Mouse (Mus musculus): ENCODE data around the gene Rgs13. TPM values are rescaled to one million over a fixed set of nuclear protein-coding genes. Genes with fewer than 3 reads are reported as not detected.

Rgs13 gene
- polyA plus RNA-seq, 1 experiment = not detected

DNA sequence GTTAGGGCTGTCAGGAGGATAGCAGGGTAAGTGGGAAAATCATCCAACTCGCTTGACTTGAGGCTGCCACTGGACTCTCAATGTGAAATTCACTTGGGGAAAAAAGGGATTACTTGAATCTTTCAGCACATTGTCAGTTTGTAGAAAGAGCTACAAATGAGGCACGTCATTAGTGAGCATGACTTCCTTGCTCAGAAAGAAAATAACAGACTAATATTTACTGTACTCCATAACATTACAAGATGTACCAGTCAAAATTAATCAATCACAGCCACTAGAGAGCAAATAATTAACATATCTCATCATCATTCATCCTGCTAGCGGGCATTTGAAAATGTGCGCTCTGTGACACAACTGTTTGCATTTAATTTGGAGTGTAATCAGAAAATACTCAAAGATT, 57.1 kb downstream of the Rgs13 start:
- no peaks in the 10 kb centered on the region for H3K4me1 ChIP-seq (ENCODE audit: control insufficient read depth)
- H3K9me3 ChIP-seq (ENCODE audit: control insufficient read depth, low read length) = no peaks in the 10 kb centered on the region
- no peak overlapping the region for H3K4me3 ChIP-seq (replicated peaks)
- H3K27me3 ChIP-seq (ENCODE audit: control insufficient read depth) = no peaks in the 10 kb centered on the region
- H3K36me3 ChIP-seq (ENCODE audit: control insufficient read depth) = no peaks in the 10 kb centered on the region
- no peak for TF ChIP-seq GATA1 (IDR thresholded peaks at IDR 0.05; ENCODE audit: low read length)
- TF ChIP-seq TAL1 (IDR thresholded peaks at IDR 0.05; ENCODE audit: low read length) = no peak

DNA sequence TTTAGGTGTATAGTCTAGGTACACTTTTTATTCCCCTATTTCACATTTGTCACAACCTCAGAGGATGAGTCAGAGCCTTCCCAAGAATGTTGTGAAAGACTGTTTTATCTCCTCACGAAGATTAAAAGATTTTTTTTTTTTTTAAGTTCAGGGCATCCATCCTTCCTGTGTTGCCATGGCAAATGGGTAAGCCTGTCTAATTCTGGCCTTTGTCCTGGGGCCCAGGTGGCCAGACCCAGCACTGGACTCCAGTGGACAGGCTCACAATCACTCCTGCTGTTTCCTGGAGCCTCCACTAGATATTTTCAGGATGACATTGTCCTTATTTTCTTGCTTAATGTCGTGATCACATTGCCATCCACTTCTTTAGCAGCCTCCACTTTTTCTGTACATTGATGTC, 57.7 kb downstream of the Rgs13 start:
- Histone ChIP-seq H3K9me3 (ENCODE audit: control insufficient read depth, low read length) (no peaks in the 10 kb centered on the region), H3K4me3 (replicated peaks) (no peak overlapping the region), H3K27me3 (ENCODE audit: control insufficient read depth) (no peaks in the 10 kb centered on the region), H3K36me3 (ENCODE audit: control insufficient read depth) (no peaks in the 10 kb centered on the region), H3K4me1 (ENCODE audit: control insufficient read depth) (no peaks in the 10 kb centered on the region)
- TF ChIP-seq GATA1 (IDR thresholded peaks at IDR 0.05; ENCODE audit: low read length) (no peak), TAL1 (IDR thresholded peaks at IDR 0.05; ENCODE audit: low read length) (no peak)

DNA sequence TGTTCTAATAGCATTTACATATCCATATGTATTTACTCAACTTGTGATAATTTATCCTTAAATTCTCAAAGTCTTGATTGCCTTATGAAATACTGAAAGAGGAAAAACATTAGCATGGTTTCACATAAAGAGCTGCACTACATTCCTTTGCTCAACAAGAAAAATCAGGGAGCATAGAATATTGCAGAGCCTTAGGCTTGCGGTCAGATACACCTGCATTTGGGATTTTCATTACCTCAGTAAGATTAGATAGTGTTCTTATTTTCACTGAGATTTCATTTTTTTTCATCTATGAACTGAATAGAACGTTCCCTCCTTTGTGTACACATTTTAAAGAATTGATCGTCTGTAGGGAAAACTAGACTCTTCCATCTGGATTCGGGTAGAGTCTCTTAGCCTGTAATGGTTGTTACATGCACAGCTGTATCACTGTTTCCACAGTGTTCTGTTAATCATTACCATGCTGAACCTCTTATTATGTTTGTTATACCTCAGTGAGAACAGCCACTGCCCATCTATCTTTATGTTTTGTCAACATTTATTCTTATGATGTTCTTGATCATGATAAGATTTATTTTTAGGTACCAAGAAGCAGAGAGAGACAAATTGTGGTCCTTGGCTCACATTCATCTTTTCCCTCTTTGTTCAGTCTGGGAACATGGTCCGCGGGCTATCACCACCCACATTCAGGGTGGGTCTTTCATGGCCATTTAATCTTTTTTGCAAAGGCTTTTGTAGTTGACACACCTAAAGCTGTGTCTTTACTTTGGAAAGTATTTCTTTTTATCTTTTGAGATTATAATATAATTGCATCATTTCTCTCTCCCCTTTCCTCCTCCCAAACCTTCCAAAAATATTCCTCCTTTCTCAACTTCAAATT, 61.1 kb downstream of the Rgs13 start:
- TF ChIP-seq GATA1 (IDR thresholded peaks at IDR 0.05; ENCODE audit: low read length) (no peak), TAL1 (IDR thresholded peaks at IDR 0.05; ENCODE audit: low read length) (no peak)
- Histone ChIP-seq H3K27me3 (ENCODE audit: control insufficient read depth) (no peaks in the 10 kb centered on the region), H3K9me3 (ENCODE audit: control insufficient read depth, low read length) (no peaks in the 10 kb centered on the region), H3K4me1 (ENCODE audit: control insufficient read depth) (no peaks in the 10 kb centered on the region), H3K4me3 (replicated peaks) (no peak overlapping the region), H3K36me3 (ENCODE audit: control insufficient read depth) (no peaks in the 10 kb centered on the region)

DNA sequence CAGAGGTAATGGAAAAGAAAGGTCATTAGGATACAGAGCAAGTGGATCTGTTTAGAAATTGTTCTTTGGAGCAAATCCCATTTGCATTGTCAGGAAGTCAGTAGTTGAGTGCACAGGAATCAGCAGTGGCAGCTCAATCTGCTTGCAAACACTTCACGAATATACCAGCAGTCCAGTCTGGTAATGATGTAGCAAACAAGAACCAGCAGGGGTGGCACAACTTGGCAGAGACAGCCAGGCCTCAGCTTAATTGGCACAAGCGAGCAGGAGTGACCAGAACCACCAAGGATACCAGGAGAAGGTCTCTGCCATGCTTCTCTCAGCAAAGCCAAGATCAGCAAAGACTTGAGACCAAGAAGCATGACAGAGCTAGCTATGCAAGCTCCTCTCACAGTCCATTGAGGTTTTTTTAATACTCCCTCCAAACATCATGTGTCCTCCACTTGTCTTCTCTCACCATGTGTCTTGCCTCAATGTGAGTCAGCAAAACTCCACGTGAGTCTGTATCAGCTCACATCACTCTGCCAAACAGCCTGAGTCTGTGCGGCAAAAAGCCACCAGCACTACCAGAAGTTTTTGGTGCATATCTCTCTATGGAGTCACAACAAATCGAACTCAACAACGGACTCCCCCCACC, 63.6 kb downstream of the Rgs13 start:
- TF ChIP-seq GATA1 (IDR thresholded peaks at IDR 0.05; ENCODE audit: low read length) (no peak), TAL1 (IDR thresholded peaks at IDR 0.05; ENCODE audit: low read length) (no peak)
- no peaks in the 10 kb centered on the region for H3K4me1 ChIP-seq (ENCODE audit: control insufficient read depth)
- H3K4me3 ChIP-seq (replicated peaks) = no peak overlapping the region
- no peaks in the 10 kb centered on the region for H3K36me3 ChIP-seq (ENCODE audit: control insufficient read depth)
- H3K9me3 ChIP-seq (ENCODE audit: control insufficient read depth, low read length) = no peaks in the 10 kb centered on the region
- H3K27me3 ChIP-seq (ENCODE audit: control insufficient read depth) = no peaks in the 10 kb centered on the region

DNA sequence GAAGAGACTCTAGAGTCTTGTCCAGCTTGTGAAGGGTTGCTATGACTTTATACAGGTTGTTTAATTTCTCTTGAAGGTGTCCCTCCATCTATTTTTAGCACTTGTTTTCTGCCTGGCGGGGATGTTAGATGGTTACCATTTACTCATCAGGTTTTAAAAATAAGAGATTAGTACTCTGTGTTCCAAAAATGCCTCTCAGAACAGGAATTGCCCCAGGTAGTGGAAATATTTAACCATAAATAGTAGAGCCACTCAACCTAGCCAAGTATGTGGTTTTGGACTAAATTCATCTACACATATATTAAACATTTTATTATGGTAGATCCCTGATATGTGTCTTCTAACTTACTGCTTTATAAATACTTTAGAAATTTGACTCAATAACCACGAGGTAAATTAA, 64.2 kb downstream of the Rgs13 start:
- no peaks in the 10 kb centered on the region for H3K4me1 ChIP-seq (ENCODE audit: control insufficient read depth)
- H3K27me3 ChIP-seq (ENCODE audit: control insufficient read depth) = no peaks in the 10 kb centered on the region
- no peaks in the 10 kb centered on the region for H3K36me3 ChIP-seq (ENCODE audit: control insufficient read depth)
- H3K4me3 ChIP-seq (replicated peaks) = no peak overlapping the region
- H3K9me3 ChIP-seq (ENCODE audit: control insufficient read depth, low read length) = no peaks in the 10 kb centered on the region
- TF ChIP-seq TAL1 (IDR thresholded peaks at IDR 0.05; ENCODE audit: low read length) = no peak
- no peak for TF ChIP-seq GATA1 (IDR thresholded peaks at IDR 0.05; ENCODE audit: low read length)

DNA sequence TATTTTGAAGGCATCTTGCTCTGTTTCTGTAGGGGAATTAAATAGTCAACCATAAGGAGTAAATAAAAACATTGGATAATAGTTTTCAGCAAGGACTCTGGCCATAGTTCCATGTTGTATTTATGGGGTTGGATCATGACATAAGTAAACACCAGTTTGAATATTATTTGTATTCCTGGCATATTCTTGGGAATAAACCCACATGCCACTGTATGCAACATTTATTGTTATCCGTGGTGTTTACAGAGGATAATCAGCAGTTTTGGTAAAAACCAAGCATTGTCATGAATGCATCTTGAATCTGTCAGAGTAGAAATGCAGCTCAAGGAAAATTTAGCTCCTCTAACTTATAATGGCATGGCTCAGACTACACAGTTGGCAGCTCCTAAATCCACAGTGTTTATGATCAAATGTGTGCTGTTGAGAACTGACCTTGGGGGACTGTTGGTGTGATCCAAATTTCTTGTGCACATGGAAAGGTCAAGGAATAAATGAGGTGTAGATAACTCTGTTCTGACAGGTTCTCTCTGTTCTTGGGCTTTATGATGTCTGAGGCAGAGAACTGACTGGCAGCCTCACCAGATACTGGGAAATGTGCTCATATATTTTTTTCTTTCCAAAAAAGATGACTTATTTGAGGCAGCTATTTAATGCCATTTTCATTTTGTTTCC, 78.4 kb downstream of the Rgs13 start:
- TF ChIP-seq GATA1 (IDR thresholded peaks at IDR 0.05; ENCODE audit: low read length) (no peak), TAL1 (IDR thresholded peaks at IDR 0.05; ENCODE audit: low read length) (no peak)
- Histone ChIP-seq H3K4me1 (ENCODE audit: control insufficient read depth) (no peaks in the 10 kb centered on the region), H3K9me3 (ENCODE audit: control insufficient read depth, low read length) (no peaks in the 10 kb centered on the region), H3K4me3 (replicated peaks) (no peak overlapping the region), H3K36me3 (ENCODE audit: control insufficient read depth) (no peaks in the 10 kb centered on the region), H3K27me3 (ENCODE audit: control insufficient read depth) (no peaks in the 10 kb centered on the region)

DNA sequence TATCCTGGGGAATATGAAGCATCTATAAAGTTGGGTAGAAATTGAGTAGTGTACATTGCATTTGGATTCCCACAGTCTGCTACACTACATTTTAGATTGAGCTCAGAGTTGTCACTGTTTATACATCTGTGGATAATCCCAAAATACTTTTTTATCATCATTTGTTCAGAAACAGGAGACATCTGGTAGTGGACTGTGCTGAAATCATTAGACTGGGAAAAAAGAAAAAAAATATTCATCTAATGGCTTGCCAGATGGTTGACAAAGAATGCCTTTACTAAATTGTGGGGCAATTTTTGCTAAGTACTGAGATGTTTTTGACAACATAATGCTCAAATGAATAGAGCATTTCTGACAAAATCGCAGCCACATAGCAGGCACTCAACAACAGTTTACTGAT, 86.8 kb downstream of the Rgs13 start:
- Histone ChIP-seq H3K27me3 (ENCODE audit: control insufficient read depth) (no peaks in the 10 kb centered on the region), H3K36me3 (ENCODE audit: control insufficient read depth) (no peaks in the 10 kb centered on the region), H3K9me3 (ENCODE audit: control insufficient read depth, low read length) (no peaks in the 10 kb centered on the region), H3K4me1 (ENCODE audit: control insufficient read depth) (no peaks in the 10 kb centered on the region), H3K4me3 (replicated peaks) (no peak overlapping the region)
- TF ChIP-seq GATA1 (IDR thresholded peaks at IDR 0.05; ENCODE audit: low read length) (no peak), TAL1 (IDR thresholded peaks at IDR 0.05; ENCODE audit: low read length) (no peak)

Other genes starting within 250 kb of the Rgs13 start
- 0.26 and 0.41 TPM in 2 replicates for gene Rgs2, start 173.2 kb downstream of the Rgs13 start, polyA plus RNA-seq (2012)
- 0.06 TPM in 1 of 2 replicates, not detected in the other for gene Rgs1, start 71.9 kb upstream of the Rgs13 start, polyA plus RNA-seq (2012)

Data from erythroblast, embryonic 14.5 days (primary cell).